Comparison of ENCODE assay signal across 11 mouse cellular contexts in genomic region chr13:55181786-55182172, GRCm38 (mm10). TPM values are rescaled to one million over a fixed set of nuclear protein-coding genes. Genes with fewer than 3 reads are reported as not detected.
DNase-seq lines count a peak whose midpoint lies in the region; ATAC-seq lines count a peak whose summit lies in the region.
"Had no signal": no experiment of that assay in that cellular context is flagged by ENCODE, and none has a peak within 500 bp of the region (broad histone marks: within the 10 kb centered on the region; RNA-seq: fewer than 3 reads in every experiment).

No protein-coding gene starts in this region.

- peak overlapping the region; percentile 44; the same call in 1 of the 2 replicates for H3K4me3 ChIP-seq in heart, embryonic 15.5 days
- no peak overlapping the region; the same call in 1 of the 2 replicates for H3K4me3 ChIP-seq in embryonic facial prominence, embryonic 11.5 days (ENCODE audit: low read depth, low read length)
- H3K4me3 ChIP-seq in intestine, embryonic 15.5 days (replicated peaks): peak overlapping the region; percentile 29
- peak overlapping the region; percentile 26; the same call in 1 of the 2 replicates for H3K4me3 ChIP-seq in midbrain, embryonic 16.5 days (ENCODE audit: low read depth, low read length)

- no peaks in the 10 kb centered on the region for H3K27me3 ChIP-seq in heart, embryonic 15.5 days
- H3K27me3 ChIP-seq in embryonic facial prominence, embryonic 11.5 days (ENCODE audit: control insufficient read depth, insufficient read depth, low read length): no peaks in the 10 kb centered on the region
- no peaks in the 10 kb centered on the region for H3K27me3 ChIP-seq in intestine, embryonic 15.5 days (replicated peaks)
- H3K27me3 ChIP-seq in midbrain, embryonic 16.5 days (ENCODE audit: control insufficient read depth, insufficient read depth, low read depth, low read length): no peaks in the 10 kb centered on the region

- no peak for DNase-seq in heart, adult 18-20 months
- no peak for DNase-seq in embryonic facial prominence, embryonic 11.5 days (ENCODE audit: low spot score)
- no peak for DNase-seq in layer of hippocampus, postnatal 36 days
- no peak for DNase-seq in retina, postnatal 1 day
- DNase-seq in ovary, postnatal 10 days (ENCODE audit: low spot score): no peak

- H3K4me1 ChIP-seq in heart, embryonic 15.5 days (replicated peaks): peaks cover 4% of the 10 kb centered on the region; the same call in 1 of the 2 replicates
- H3K4me1 ChIP-seq in embryonic facial prominence, embryonic 11.5 days (ENCODE audit: control insufficient read depth, insufficient read depth, low read length): no peaks in the 10 kb centered on the region
- H3K4me1 ChIP-seq in intestine, embryonic 15.5 days (replicated peaks): no peaks in the 10 kb centered on the region
- no peaks in the 10 kb centered on the region for H3K4me1 ChIP-seq in midbrain, embryonic 16.5 days (ENCODE audit: control insufficient read depth, insufficient read depth, low read length)

- H3K27ac ChIP-seq in heart, embryonic 15.5 days: peak overlapping the region; percentile 78; the same call in 1 of the 2 replicates
- no peak overlapping the region for H3K27ac ChIP-seq in embryonic facial prominence, embryonic 11.5 days (replicated peaks; ENCODE audit: low read depth, low read length)
- H3K27ac ChIP-seq in intestine, embryonic 15.5 days: no peak overlapping the region
- H3K27ac ChIP-seq in midbrain, embryonic 16.5 days (ENCODE audit: low read length): no peak overlapping the region

- ATAC-seq in heart, embryonic 15.5 days (replicated peaks; ENCODE audit: insufficient number of reproducible peaks, insufficient read depth, low FRiP score, low read depth): 0 out of 2 replicates have a peak, but pooled peaks have one; percentile 16
- ATAC-seq in embryonic facial prominence, embryonic 11.5 days (replicated peaks; ENCODE audit: insufficient number of reproducible peaks, low FRiP score, low TSS enrichment, low read depth): 0 out of 2 replicates have a peak, but pooled peaks have one; percentile 16
- peak; percentile 11; the same call in 1 of the 2 replicates for ATAC-seq in intestine, embryonic 15.5 days
- ATAC-seq in midbrain, embryonic 16.5 days: 0 out of 2 replicates have a peak, but pooled peaks have one; percentile 37

- H3K36me3 ChIP-seq in heart, embryonic 15.5 days: no peaks in the 10 kb centered on the region
- no peaks in the 10 kb centered on the region for H3K36me3 ChIP-seq in embryonic facial prominence, embryonic 11.5 days (replicated peaks; ENCODE audit: control insufficient read depth, insufficient read depth, low read depth, low read length)
- H3K36me3 ChIP-seq in intestine, embryonic 15.5 days: no peaks in the 10 kb centered on the region
- H3K36me3 ChIP-seq in midbrain, embryonic 16.5 days (ENCODE audit: control insufficient read depth, insufficient read depth, low read length): no peaks in the 10 kb centered on the region

- H3K9me3 ChIP-seq in heart, embryonic 15.5 days (replicated peaks): no peaks in the 10 kb centered on the region
- no peaks in the 10 kb centered on the region for H3K9me3 ChIP-seq in embryonic facial prominence, embryonic 11.5 days (replicated peaks; ENCODE audit: control insufficient read depth, low read length)
- H3K9me3 ChIP-seq in intestine, embryonic 15.5 days: no peaks in the 10 kb centered on the region
- H3K9me3 ChIP-seq in midbrain, embryonic 16.5 days (replicated peaks; ENCODE audit: control insufficient read depth, low read length, poor library complexity, severe bottlenecking): no peaks in the 10 kb centered on the region
- H3K9me3 ChIP-seq: G1E had no signal

- no peak overlapping the region for H3K9ac ChIP-seq in heart, embryonic 15.5 days
- H3K9ac ChIP-seq in embryonic facial prominence, embryonic 11.5 days (replicated peaks; ENCODE audit: low read length): no peak overlapping the region; the same call in 1 of the 2 replicates
- no peak overlapping the region for H3K9ac ChIP-seq in intestine, embryonic 15.5 days
- H3K9ac ChIP-seq in midbrain, embryonic 16.5 days (ENCODE audit: low read depth, low read length): no peak overlapping the region

- peak overlapping the region; percentile 62 for H3K4me2 ChIP-seq in heart, embryonic 15.5 days
- H3K4me2 ChIP-seq in embryonic facial prominence, embryonic 11.5 days (ENCODE audit: low read depth, low read length): no peak overlapping the region
- H3K4me2 ChIP-seq in intestine, embryonic 15.5 days (replicated peaks): peak overlapping the region; percentile 62
- peak overlapping the region; percentile 32 for H3K4me2 ChIP-seq in midbrain, embryonic 16.5 days (ENCODE audit: low read length)

- WGBS in heart, embryonic 15.5 days: 65% methylated on average over 2 of the region's 2 CpGs
- 66% methylated on average over 2 of the region's 2 CpGs for WGBS in embryonic facial prominence, embryonic 11.5 days
- 71% methylated on average over 2 of the region's 2 CpGs for WGBS in intestine, embryonic 15.5 days
- 66% methylated on average over 2 of the region's 2 CpGs for WGBS in midbrain, embryonic 16.5 days

RNA-seq across cellular contexts. Expression of gene Nsd1, which starts 27.8 kb away (rescaled TPM):
- polyA plus RNA-seq in heart, embryonic 15.5 days (2015; fragmentation: Nextera tagmentation; extraction: Ambion mirVana): 41.5 and 42.5 TPM in 2 replicates
- 10 to 100 TPM; 51.8 to 51.9 TPM for total RNA-seq in heart, adult 18-20 months (2021)
- 62.3 and 67.4 TPM in 2 replicates for polyA plus RNA-seq in embryonic facial prominence, embryonic 11.5 days (2014; fragmentation: Nextera tagmentation; extraction: Ambion mirVana)
- polyA plus RNA-seq in intestine, embryonic 15.5 days (2015; fragmentation: Nextera tagmentation; extraction: Ambion mirVana): 49.6 and 52.8 TPM in 2 replicates
- polyA plus RNA-seq in midbrain, embryonic 16.5 days (2015; fragmentation: Nextera tagmentation; extraction: Ambion mirVana): 45.2 and 54.8 TPM in 2 replicates
- total RNA-seq in layer of hippocampus, postnatal 36 days (2021): 100 to 1,000 TPM; 124 to 131 TPM

RNA-seq across cellular contexts. Expression of gene Fgfr4, which starts 29.3 kb away (rescaled TPM):
- 0.72 and 2.0 TPM in 2 replicates for polyA plus RNA-seq in heart, embryonic 15.5 days (2015; fragmentation: Nextera tagmentation; extraction: Ambion mirVana)
- under 1 TPM; 0.28 to 0.30 TPM for total RNA-seq in heart, adult 18-20 months (2021)
- 1.4 and 1.6 TPM in 2 replicates for polyA plus RNA-seq in embryonic facial prominence, embryonic 11.5 days (2014; fragmentation: Nextera tagmentation; extraction: Ambion mirVana)
- polyA plus RNA-seq in intestine, embryonic 15.5 days (2015; fragmentation: Nextera tagmentation; extraction: Ambion mirVana): 14.2 and 14.5 TPM in 2 replicates
- 0.60 and 0.82 TPM in 2 replicates for polyA plus RNA-seq in midbrain, embryonic 16.5 days (2015; fragmentation: Nextera tagmentation; extraction: Ambion mirVana)
- under 1 TPM; 0.20 to 0.43 TPM for total RNA-seq in layer of hippocampus, postnatal 36 days (2021)
- total RNA-seq: common myeloid progenitor, adult 5-6 weeks had no signal
- polyA plus RNA-seq: G1E had no signal

RNA-seq across cellular contexts. Expression of gene Gm17617, which starts 48.4 kb away (rescaled TPM):
- not detected in 2 replicates for polyA plus RNA-seq in heart, embryonic 15.5 days (2015; fragmentation: Nextera tagmentation; extraction: Ambion mirVana)
- not detected for total RNA-seq in heart, adult 18-20 months (2021)
- not detected in 2 replicates for polyA plus RNA-seq in embryonic facial prominence, embryonic 11.5 days (2014; fragmentation: Nextera tagmentation; extraction: Ambion mirVana)
- polyA plus RNA-seq in intestine, embryonic 15.5 days (2015; fragmentation: Nextera tagmentation; extraction: Ambion mirVana): not detected in 2 replicates
- polyA plus RNA-seq in midbrain, embryonic 16.5 days (2015; fragmentation: Nextera tagmentation; extraction: Ambion mirVana): not detected in 2 replicates
- not detected for total RNA-seq in layer of hippocampus, postnatal 36 days (2021)
- total RNA-seq: common myeloid progenitor, adult 5-6 weeks; G1E had no signal
- polyA plus RNA-seq: G1E; testis, adult 2 months had no signal
